Mouse (Mus musculus) layer of hippocampus, postnatal 25 days (tissue): ENCODE results near the gene Tmcc2. TPM values are rescaled to one million over a fixed set of nuclear protein-coding genes. Genes with fewer than 3 reads are reported as not detected.

Experiments
- DNase-seq, 2 experiments: peaks; one replicate each; pipeline ENCODE4 v3.0.0; 2022; ENCODE audit warnings: mixed read lengths in 2 of 2, low spot score in 1 of 2; ENCODE audit errors: extremely low spot score in 1 of 2
- total RNA-seq, 2 experiments: library from RNA; stranded (reverse); gene quantifications; 2 replicates each; pipeline ENCODE4 v1.2.3; 2021

Gene Tmcc2
- total RNA-seq, 2 experiments from 2014 or later: 232 to 246 TPM

DNA sequence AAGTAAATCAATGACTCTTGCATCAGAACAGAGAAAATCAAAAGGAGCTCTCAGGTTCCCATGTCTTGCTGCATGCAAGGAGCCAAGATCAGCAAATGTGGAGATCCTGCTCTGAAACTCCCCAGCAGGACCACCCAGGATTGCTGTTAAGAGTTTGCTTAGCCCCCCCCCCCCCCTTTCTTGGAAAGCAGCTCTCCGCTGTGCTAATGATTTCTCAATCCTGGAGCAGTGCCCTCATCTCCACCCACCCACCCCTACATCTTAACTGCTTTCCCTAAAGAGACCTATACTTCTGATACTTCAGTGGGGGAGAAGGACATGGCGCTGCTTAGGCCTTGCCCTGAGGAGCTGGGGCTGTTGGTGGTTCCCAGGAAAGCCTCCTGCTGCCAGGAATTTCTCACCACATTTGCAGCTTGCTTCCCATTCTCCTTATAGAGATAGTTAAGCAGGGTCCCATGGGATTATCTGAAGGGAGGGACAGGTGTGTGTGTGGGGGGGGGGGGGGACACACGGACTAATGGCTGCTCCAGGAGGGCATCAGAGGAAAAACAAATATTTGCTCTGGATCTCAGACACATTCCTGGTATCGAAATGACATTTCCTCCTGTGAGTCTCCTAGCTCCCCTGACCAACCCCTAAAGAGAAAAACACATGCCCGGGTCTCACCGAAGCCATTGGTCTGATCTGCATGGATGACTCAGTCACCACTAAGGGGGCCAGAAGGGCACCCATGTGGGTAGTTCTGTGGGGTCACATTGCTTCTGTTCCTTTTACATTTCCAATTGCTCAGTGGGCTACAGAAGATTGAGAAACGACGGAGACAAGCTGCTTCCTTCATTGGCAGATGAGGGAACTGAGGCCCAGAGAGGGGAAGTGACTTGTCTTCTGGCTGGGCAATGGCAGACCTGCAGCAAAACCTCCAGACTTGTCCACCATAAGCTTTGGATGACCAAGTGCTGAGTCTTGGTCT lies 72.9 kb downstream of the Tmcc2 start:
- DNase-seq: no peak

DNA sequence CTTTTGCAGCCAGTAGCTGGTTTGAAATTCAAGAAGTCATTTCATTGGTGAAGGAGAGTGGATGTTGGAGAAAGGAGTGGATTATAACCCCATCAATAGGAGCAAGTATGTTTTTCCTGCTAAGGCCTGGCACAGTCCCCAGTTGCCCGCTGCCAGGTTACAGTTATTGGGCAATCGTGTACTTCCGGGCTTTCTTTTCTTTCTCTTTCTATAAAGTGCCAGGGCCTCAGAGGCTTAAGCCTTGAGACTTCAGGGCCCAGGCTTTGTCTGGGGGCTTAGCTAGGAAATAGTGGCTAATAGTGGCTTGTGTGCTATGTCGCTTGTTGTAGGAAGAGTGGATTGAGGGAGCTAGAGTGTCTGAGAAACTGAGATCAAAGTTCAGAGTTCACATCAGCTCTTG lies 73.7 kb downstream of the Tmcc2 start:
- DNase-seq: no peak

DNA sequence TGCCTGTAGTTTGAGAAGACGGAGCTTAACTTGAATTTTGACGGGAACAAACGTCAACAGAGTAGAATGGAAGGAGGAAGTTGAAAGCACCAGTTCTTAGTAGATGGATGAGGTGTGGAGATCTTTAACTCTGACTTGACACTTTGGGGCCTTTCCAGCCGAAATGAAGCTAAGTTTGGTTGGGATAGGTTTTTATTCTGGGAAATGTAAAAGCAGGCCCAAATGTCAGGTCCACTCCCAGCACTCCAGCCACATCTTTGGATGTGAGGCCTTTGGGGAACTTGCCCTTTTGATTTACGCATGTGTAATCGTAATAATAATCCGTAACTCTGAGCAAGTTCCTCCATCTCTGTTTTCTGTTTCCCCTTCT lies 74.5 kb downstream of the Tmcc2 start:
- DNase-seq: no peak

DNA sequence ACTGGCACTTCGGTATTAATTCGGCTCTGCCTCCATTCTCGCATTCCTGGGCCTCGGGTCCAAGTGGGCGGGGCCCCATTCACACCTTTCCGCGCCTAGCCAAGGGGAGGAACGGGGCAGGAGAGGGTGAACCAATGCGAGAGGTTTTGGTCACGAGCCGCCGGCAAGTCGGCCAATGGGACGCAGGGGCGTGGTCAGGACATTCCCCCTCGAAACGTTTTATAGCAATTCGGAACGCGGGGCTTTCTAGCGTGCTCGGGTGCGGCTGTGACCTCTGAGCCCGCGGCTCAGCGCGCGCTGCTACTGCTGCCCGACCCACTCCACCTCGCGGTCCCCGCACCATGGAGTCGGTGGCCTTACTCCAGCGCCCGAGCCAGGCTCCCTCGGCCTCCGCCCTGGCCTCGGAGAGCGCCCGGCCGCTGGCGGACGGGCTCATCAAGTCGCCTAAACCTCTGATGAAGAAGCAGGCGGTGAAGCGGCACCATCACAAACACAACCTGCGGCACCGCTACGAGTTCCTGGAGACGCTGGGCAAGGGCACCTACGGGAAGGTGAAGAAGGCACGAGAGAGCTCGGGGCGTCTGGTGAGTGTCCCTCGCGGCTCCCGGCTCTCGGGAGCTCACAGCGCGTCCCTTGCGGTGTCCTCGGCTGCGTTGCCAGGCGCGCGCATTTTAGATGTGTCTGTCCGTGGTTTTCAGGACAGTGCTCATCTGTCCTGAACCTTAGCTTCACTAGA lies 75.0 kb downstream of the Tmcc2 start, which contains the start of gene Nuak2:
Gene Nuak2, plus strand, starts transcription at position 238 of the 736 bp plus-strand sequence.
- DNase-seq: peak; percentile 45 to 54

DNA sequence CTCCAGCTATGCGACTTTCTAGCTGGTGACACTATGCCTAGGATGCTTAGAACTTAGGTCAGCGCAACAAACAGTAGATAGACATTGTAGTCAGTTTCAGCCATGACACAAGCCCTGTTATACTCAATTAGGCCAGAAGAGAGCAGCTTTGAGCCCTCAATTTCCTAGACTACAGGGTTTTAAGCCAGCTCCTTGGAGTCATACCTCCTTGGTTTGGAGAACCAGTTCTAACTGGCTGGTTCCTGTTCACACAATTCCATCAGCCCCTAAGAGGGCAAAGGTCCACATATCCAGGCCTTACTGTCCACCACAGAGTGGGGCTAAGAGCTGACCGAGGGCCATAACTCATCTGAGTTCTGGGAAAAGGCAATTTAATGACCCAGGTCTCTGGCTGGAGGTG lies 78.4 kb downstream of the Tmcc2 start:
- DNase-seq: peak in 1 of 2 experiments; percentile 67

DNA sequence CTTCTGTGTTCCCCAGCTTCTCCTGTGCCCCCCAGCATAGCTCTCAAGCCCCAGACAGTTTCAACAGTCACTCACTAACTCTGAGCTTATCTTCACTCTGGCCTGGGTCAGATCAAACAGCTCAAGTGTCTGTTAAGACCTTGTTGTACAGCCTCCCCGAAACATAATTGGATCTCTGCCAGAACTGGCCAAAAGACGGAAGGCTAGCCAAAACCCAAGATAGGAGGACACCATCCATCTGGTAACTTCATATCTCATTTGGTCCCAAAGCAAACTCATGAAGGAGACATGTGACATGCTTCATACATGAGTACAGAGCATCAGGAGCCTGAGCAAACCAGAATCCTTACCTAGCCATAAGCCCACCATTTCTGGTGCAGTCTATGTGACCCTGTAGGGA lies 79.0 kb downstream of the Tmcc2 start:
- DNase-seq: no peak

DNA sequence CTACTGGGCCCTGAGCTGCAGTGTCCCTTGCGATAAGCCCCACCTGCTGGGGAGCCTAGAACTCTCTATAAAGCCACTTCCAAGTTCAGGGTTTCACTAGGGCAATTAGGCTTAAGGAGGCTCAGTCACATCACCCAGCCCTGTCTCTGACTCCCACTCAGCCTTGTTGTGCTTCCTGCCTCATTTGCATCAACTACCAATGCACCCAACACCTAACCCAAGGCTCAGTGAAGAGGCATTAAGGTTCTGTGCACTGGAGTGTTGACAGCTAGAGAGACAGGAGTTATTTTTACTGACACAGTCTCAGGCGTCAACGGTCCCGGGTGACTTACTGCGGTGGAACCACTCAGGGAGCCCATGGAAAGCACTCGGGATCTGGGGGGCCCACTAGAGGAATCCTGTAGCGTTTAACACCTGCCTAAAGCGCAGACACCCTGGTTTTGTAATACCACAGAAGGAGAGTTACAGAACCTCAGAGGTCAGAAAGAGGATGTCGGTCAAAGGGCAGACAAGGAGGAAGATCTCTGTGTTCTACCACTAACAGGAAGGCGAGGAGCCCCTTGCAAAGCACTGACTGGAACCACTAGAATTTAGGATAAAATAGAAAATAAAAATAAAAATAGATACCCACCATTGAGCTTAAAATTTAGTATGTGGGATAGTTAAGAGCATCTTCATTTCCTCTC lies 79.8 kb downstream of the Tmcc2 start:
- DNase-seq: no peak

DNA sequence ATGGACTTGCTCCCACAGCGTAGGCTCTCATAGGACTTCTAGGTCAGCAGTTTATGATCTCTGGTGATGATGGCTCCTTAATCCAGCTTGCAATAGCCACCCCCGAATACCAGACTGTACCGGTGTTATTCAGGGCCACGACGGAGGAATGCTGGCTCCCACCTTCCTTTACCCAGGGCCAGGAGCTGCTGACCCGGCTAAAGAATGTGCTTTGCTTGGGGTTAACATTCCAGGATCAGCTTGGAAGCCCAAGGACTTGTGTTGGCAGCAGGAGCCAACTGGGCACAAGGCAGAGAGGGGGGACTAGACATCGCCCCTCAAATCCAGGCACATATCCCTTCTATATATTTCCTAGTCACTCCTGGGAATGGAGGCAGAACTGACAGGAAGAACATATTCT lies 80.3 kb downstream of the Tmcc2 start:
- no peak for DNase-seq

DNA sequence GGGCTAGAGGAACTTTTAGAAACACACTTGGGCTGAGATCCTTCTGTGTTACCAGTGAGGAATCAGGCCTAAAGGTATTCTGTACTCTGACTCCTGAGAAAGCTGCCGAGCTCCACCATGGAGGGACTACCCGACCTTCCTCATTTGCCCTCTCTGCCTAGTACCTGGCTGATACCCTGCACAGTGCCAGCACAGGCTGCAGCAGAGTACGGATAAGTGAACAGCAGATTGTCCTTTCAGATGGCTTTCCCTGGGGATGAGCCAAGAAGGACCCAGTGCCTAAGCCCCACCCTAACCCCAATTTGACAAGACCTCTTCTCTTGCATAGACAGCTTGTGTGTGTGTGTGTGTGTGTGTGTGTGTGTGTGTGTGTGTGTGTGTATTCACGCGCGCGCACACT lies 82.4 kb downstream of the Tmcc2 start:
- DNase-seq: no peak

DNA sequence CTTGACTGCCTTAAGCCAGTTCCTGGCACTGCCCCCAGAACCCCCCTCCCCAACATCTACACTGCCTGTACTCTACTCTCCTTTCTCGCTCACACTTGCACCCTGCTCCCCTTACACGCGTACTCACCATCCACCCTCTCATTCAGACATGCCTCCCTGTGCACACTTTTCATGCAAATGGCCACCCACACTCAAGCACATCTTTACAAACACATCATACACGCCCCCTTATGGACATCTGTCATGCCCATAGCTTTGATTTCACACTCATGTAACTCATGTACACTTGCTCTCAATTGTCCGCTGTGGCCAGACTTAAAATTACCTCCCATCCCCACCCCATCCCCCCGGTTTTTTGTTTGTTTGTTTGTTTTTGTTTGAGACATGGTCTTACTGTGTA lies 83.1 kb downstream of the Tmcc2 start:
- DNase-seq: no peak

DNA sequence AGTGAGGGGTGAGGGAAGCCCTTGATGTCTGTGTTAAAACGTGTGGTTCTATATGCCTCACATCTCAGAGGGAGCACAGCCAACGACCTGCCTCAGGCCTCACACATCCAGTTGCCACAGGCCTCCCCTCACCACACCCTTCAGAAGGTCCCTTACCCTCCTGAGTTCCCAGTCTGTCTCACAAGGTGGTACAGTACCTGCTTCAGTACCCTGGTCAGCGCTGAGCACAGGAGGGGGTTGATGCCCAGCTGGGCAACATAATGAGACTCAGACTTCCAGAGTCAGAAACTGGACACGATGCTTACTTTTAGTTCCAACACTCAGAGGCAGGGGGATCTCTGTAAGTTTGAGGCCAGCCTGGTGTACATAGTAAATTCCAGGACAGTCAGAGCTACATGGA lies 84.3 kb downstream of the Tmcc2 start:
- no peak for DNase-seq

Other genes starting within 250 kb of the Tmcc2 start
- 1 to 10 TPM; 1.1 to 1.7 TPM for gene Lemd1, start 199.8 kb downstream of the Tmcc2 start, total RNA-seq
- gene AC124108.1, start 199.8 kb downstream of the Tmcc2 start, total RNA-seq: under 1 TPM; 0.25 to 0.92 TPM
- gene Gm10188, start 161.5 kb downstream of the Tmcc2 start, total RNA-seq: not detected
- 1 to 10 TPM; 4.2 to 4.6 TPM for gene Klhdc8a, start 92.7 kb downstream of the Tmcc2 start, total RNA-seq
- under 1 TPM; 0.64 to 0.92 TPM for gene Nuak2, start 75.2 kb downstream of the Tmcc2 start, total RNA-seq
- 10 to 100 TPM; 47.4 to 49.5 TPM for gene Dstyk, start 26.3 kb upstream of the Tmcc2 start, total RNA-seq
- 10 to 100 TPM; 59.0 to 62.8 TPM for gene Rbbp5, start 86.1 kb upstream of the Tmcc2 start, total RNA-seq
- 1 to 10 TPM; 5.3 to 6.2 TPM for gene Tmem81, start 114.9 kb upstream of the Tmcc2 start, total RNA-seq
- 10 to 100 TPM; 69.3 to 69.6 TPM for gene Cntn2, start 152.0 kb upstream of the Tmcc2 start, total RNA-seq